Mouse (Mus musculus) megakaryocyte, embryonic 14.5 days (primary cell): Measurements from ENCODE around the gene Fbxo22.

Experiments used
- FLI1 ChIP-seq: IDR thresholded peaks from 2 replicates; pipeline ENCODE4 v1.6.1; 2012; ENCODE audit warnings: low read length, inconsistent platforms, mixed read lengths
- GATA1 ChIP-seq: IDR thresholded peaks from 3 replicates; pipeline ENCODE4 v1.6.1; 2012; ENCODE audit warnings: mixed read lengths, low read length, inconsistent platforms, borderline replicate concordance

GRCm38 (mm10) chr9:55255056-55255455, 46.3 kb downstream of the Fbxo22 start:
- TF ChIP-seq GATA1 (no peak), FLI1 (no peak)
